Mouse (Mus musculus) CH12.LX (cell line): ENCODE data around the gene Hdac1. TPM values are rescaled to one million over a fixed set of nuclear protein-coding genes. Genes with fewer than 3 reads are reported as not detected.

Source experiments
- DNase-seq: peaks from one replicate; pipeline ENCODE4 v3.0.0-alpha.2; 2013; ENCODE audit errors: extremely low read depth
- H3K27ac ChIP-seq: 2 replicates; pipeline ENCODE4 v1.5.1; 2012; ENCODE audit warnings: low read depth, mild to moderate bottlenecking, control low read depth, moderate library complexity; ENCODE audit not compliant: insufficient read depth
- H3K27me3 ChIP-seq: replicated peaks from 2 replicates; pipeline ENCODE3; 2012; ENCODE audit warnings: inconsistent platforms
- H3K36me3 ChIP-seq, 2 experiments: replicated peaks in 1 of 2; 2 replicates each; pipeline versions ENCODE3 to v1.6.1; 2012; ENCODE audit warnings: inconsistent platforms in 1 of 2, low read length in 1 of 2, mild to moderate bottlenecking in 1 of 2, mixed read lengths in 1 of 2, moderate library complexity in 1 of 2; ENCODE audit not compliant: control insufficient read depth in 1 of 2, insufficient read depth in 1 of 2
- H3K4me1 ChIP-seq, 2 experiments: 2 replicates each; pipeline ENCODE4 v1.6.1; 2012; ENCODE audit warnings: inconsistent platforms in 1 of 2, moderate library complexity in 1 of 2; ENCODE audit not compliant: insufficient read depth in 2 of 2, control insufficient read depth in 1 of 2
- H3K4me2 ChIP-seq: 2 replicates; pipeline ENCODE4 v1.6.1; 2012; ENCODE audit warnings: low read depth, mild to moderate bottlenecking, control low read depth; ENCODE audit not compliant: poor library complexity, insufficient read depth, severe bottlenecking
- H3K4me3 ChIP-seq, 3 experiments: fragments of 150-350 bp in 1 of 3; sonication (generic) in 1 of 3; replicated peaks in 1 of 3; 2 replicates each; pipeline versions ENCODE3 to v1.5.1; 2011 to 2012; ENCODE audit warnings: low read depth in 2 of 3, low read length in 2 of 3, mild to moderate bottlenecking in 2 of 3, moderate library complexity in 2 of 3, control low read depth in 1 of 3, improper control_type of control experiment in 1 of 3, inconsistent platforms in 1 of 3, mixed read lengths in 1 of 3; ENCODE audit not compliant: poor library complexity in 1 of 3
- H3K79me2 ChIP-seq: replicated peaks from 2 replicates; pipeline ENCODE4 v1.6.1; 2012; ENCODE audit warnings: mild to moderate bottlenecking, moderate library complexity; ENCODE audit not compliant: control insufficient read depth, poor library complexity, insufficient read depth, severe bottlenecking; ENCODE audit errors: extremely low read depth
- H3K9ac ChIP-seq: 2 replicates; pipeline ENCODE4 v1.6.1; 2012; ENCODE audit warnings: low read depth, mild to moderate bottlenecking, control low read depth, moderate library complexity; ENCODE audit not compliant: insufficient read depth
- H3K9me3 ChIP-seq: replicated peaks from 2 replicates; pipeline ENCODE3; 2012; ENCODE audit warnings: low read length, inconsistent platforms, mixed read lengths
- BHLHE40 ChIP-seq: IDR thresholded peaks from 2 replicates; pipeline ENCODE4 v1.6.1; 2011; ENCODE audit warnings: mild to moderate bottlenecking, low read depth, low read length, improper control_type of control experiment
- CHD1 ChIP-seq: IDR thresholded peaks from 2 replicates; pipeline ENCODE4 v1.6.1; 2012; ENCODE audit warnings: low read depth, low read length, improper control_type of control experiment, inconsistent platforms
- CHD2 ChIP-seq: IDR thresholded peaks from 2 replicates; pipeline ENCODE4 v1.6.1; 2011; ENCODE audit warnings: low read length, improper control_type of control experiment
- CTCF ChIP-seq, 2 experiments: IDR thresholded peaks in 1 of 2; conservative IDR thresholded peaks in 1 of 2; 2 replicates each; pipeline ENCODE4 v1.5.1; 2011 to 2012; ENCODE audit warnings: low read depth in 2 of 2, low read length in 2 of 2, improper control_type of control experiment in 1 of 2, inconsistent platforms in 1 of 2, mild to moderate bottlenecking in 1 of 2, moderate library complexity in 1 of 2
- E2F4 ChIP-seq: IDR thresholded peaks from 2 replicates; pipeline ENCODE4 v1.6.1; 2011; ENCODE audit warnings: low read depth, low read length, improper control_type of control experiment; ENCODE audit not compliant: insufficient replicate concordance
- ELF1 ChIP-seq: IDR thresholded peaks from 2 replicates; pipeline ENCODE4 v1.6.1; 2014; ENCODE audit warnings: low read depth, mild to moderate bottlenecking, inconsistent platforms, low read length, improper control_type of control experiment
- EP300 ChIP-seq: IDR thresholded peaks from 2 replicates; pipeline ENCODE4 v1.6.1; 2011; ENCODE audit warnings: low read length, improper control_type of control experiment
- ETS1 ChIP-seq: conservative IDR thresholded peaks from 2 replicates; pipeline ENCODE4 v1.6.1; 2012; ENCODE audit warnings: low read depth, mild to moderate bottlenecking, inconsistent platforms, low read length, improper control_type of control experiment, moderate library complexity
- GABPA ChIP-seq: IDR thresholded peaks from 2 replicates; pipeline ENCODE4 v1.6.1; 2012; ENCODE audit warnings: low read depth, low read length, improper control_type of control experiment, inconsistent platforms; ENCODE audit not compliant: insufficient replicate concordance
- HCFC1 ChIP-seq: IDR thresholded peaks from 2 replicates; pipeline ENCODE4 v1.6.1; 2012; ENCODE audit warnings: low read depth, mild to moderate bottlenecking, inconsistent platforms, low read length, improper control_type of control experiment
- IRF4 ChIP-seq: IDR thresholded peaks from 2 replicates; pipeline ENCODE4 v1.6.1; 2014; ENCODE audit warnings: low read depth, mild to moderate bottlenecking, inconsistent platforms, low read length, improper control_type of control experiment
- JUN ChIP-seq: IDR thresholded peaks from 2 replicates; pipeline ENCODE4 v1.6.1; 2011; ENCODE audit warnings: low read depth, mild to moderate bottlenecking, low read length, improper control_type of control experiment, moderate library complexity; ENCODE audit not compliant: insufficient read depth
- JUND ChIP-seq: conservative IDR thresholded peaks from 2 replicates; pipeline ENCODE4 v1.6.1; 2011; ENCODE audit warnings: low read depth, low read length, improper control_type of control experiment
- KAT2A ChIP-seq: IDR thresholded peaks from 2 replicates; pipeline ENCODE4 v1.6.1; 2012; ENCODE audit warnings: low read length, improper control_type of control experiment, inconsistent platforms; ENCODE audit not compliant: insufficient replicate concordance
- MAFK ChIP-seq: IDR thresholded peaks from 2 replicates; pipeline ENCODE4 v1.6.1; 2011; ENCODE audit warnings: low read length, improper control_type of control experiment; ENCODE audit not compliant: insufficient replicate concordance
- MAX ChIP-seq: IDR thresholded peaks from 2 replicates; pipeline ENCODE4 v1.6.1; 2011; ENCODE audit warnings: low read length, improper control_type of control experiment
- MAZ ChIP-seq: IDR thresholded peaks from 2 replicates; pipeline ENCODE4 v1.6.1; 2012; ENCODE audit warnings: low read depth, mild to moderate bottlenecking, inconsistent platforms, low read length, improper control_type of control experiment, moderate library complexity
- MEF2A ChIP-seq: IDR thresholded peaks from 2 replicates; pipeline ENCODE4 v1.6.1; 2014; ENCODE audit warnings: low read depth, mild to moderate bottlenecking, inconsistent platforms, low read length, improper control_type of control experiment, borderline replicate concordance
- MXI1 ChIP-seq: IDR thresholded peaks from 2 replicates; pipeline ENCODE4 v1.6.1; 2011; ENCODE audit warnings: mild to moderate bottlenecking, low read depth, low read length, improper control_type of control experiment
- NELFE ChIP-seq: IDR thresholded peaks from 2 replicates; pipeline ENCODE4 v1.6.1; 2011; ENCODE audit warnings: low read depth, low read length, improper control_type of control experiment
- NRF1 ChIP-seq: IDR thresholded peaks from 2 replicates; pipeline ENCODE4 v1.6.1; 2014; ENCODE audit warnings: low read depth, mild to moderate bottlenecking, inconsistent platforms, low read length, improper control_type of control experiment, moderate library complexity
- PAX5 ChIP-seq: IDR thresholded peaks from 2 replicates; pipeline ENCODE4 v1.6.1; 2012; ENCODE audit warnings: low read length, inconsistent platforms, mixed read lengths
- POLR2A ChIP-seq: IDR thresholded peaks from 2 replicates; pipeline ENCODE4 v1.6.1; 2011; ENCODE audit warnings: low read depth, mild to moderate bottlenecking, improper control_type of control experiment, low read length
- POLR2AphosphoS2 ChIP-seq: IDR thresholded peaks from 2 replicates; pipeline ENCODE4 v1.6.1; 2011; ENCODE audit warnings: low read depth, low read length, improper control_type of control experiment
- RAD21 ChIP-seq: IDR thresholded peaks from 2 replicates; pipeline ENCODE4 v1.6.1; 2011; ENCODE audit warnings: low read depth, mild to moderate bottlenecking, low read length, improper control_type of control experiment, moderate library complexity
- RCOR1 ChIP-seq: conservative IDR thresholded peaks from 2 replicates; pipeline ENCODE4 v1.6.1; 2012; ENCODE audit warnings: low read depth, mild to moderate bottlenecking, inconsistent platforms, low read length, improper control_type of control experiment
- SIN3A ChIP-seq: IDR thresholded peaks from 2 replicates; pipeline ENCODE4 v1.6.1; 2012; ENCODE audit warnings: low read length, improper control_type of control experiment, inconsistent platforms
- SMC3 ChIP-seq: IDR thresholded peaks from 2 replicates; pipeline ENCODE4 v1.6.1; 2011; ENCODE audit warnings: low read depth, low read length, improper control_type of control experiment
- TBP ChIP-seq: conservative IDR thresholded peaks from 2 replicates; pipeline ENCODE4 v1.6.1; 2011; ENCODE audit warnings: low read depth, low read length, improper control_type of control experiment
- TCF12 ChIP-seq: IDR thresholded peaks from 2 replicates; pipeline ENCODE4 v1.6.1; 2014; ENCODE audit warnings: low read depth, mild to moderate bottlenecking, inconsistent platforms, low read length, improper control_type of control experiment
- UBTF ChIP-seq: IDR thresholded peaks from 2 replicates; pipeline ENCODE4 v1.6.1; 2012; ENCODE audit warnings: low read depth, mild to moderate bottlenecking, inconsistent platforms, low read length, improper control_type of control experiment, moderate library complexity
- USF1 ChIP-seq: IDR thresholded peaks from 2 replicates; pipeline ENCODE4 v1.6.1; 2014; ENCODE audit warnings: low read depth, mild to moderate bottlenecking, inconsistent platforms, low read length, improper control_type of control experiment
- USF2 ChIP-seq: conservative IDR thresholded peaks from 2 replicates; pipeline ENCODE4 v1.6.1; 2011; ENCODE audit warnings: low read depth, low read length, improper control_type of control experiment
- ZC3H11A ChIP-seq: IDR thresholded peaks from 2 replicates; pipeline ENCODE4 v1.6.1; 2012; ENCODE audit warnings: low read depth, mild to moderate bottlenecking, inconsistent platforms, low read length, improper control_type of control experiment
- ZKSCAN1 ChIP-seq: IDR thresholded peaks from 2 replicates; pipeline ENCODE4 v1.6.1; 2012; ENCODE audit warnings: low read depth, inconsistent platforms, low read length, improper control_type of control experiment, borderline replicate concordance
- ZMIZ1 ChIP-seq: IDR thresholded peaks from 2 replicates; pipeline ENCODE4 v1.6.1; 2012; ENCODE audit warnings: low read depth, mild to moderate bottlenecking, inconsistent platforms, low read length, improper control_type of control experiment
- ZNF384 ChIP-seq: IDR thresholded peaks from 2 replicates; pipeline ENCODE4 v1.6.1; 2012; ENCODE audit warnings: low read depth, low read length, improper control_type of control experiment, inconsistent platforms
- dilution Hi-C: fragments of 300-500 bp; cut with MboI; formaldehyde crosslinking; loops from 2 replicates; pipeline ENCODE4 v1.14.3; 2020; ENCODE audit warnings: low sequenced_read_pairs; ENCODE audit not compliant: extremely low pct_unique_long_range_greater_than_20kb, extremely low pct_ligation_motif_present
- in situ Hi-C: fragments of 300-500 bp; cut with MboI; formaldehyde crosslinking; loops from 3 replicates; pipeline ENCODE4 v1.14.3; 2019; ENCODE audit warnings: low sequenced_read_pairs, low pct_ligation_motif_present, low pct_unique_long_range_greater_than_20kb, mixed read lengths
- polyA plus RNA-seq: library from polyadenylated mRNA; unstranded; fragments of >175 nt; gene quantifications from 2 replicates; pipeline ENCODE4 v1.2.1, GENCODE M21; 2012; ENCODE audit warnings: low read depth; ENCODE audit not compliant: insufficient read length
- total RNA-seq, 2 experiments: library from RNA; depleted of rRNA; stranded (reverse); fragments of 300-350 nt in 1 of 2; fragments of >200 nt in 1 of 2; gene quantifications; 2 replicates each; pipeline ENCODE4 v1.2.3; 2012 to 2014

The Hdac1 gene
- total and polyA plus RNA-seq, 3 experiments: 71.7 to 231 (median 106) TPM

GRCm38 (mm10) chr4:129577688-129578087, 35.2 kb upstream of the Hdac1 start (continued):
- TF ChIP-seq NELFE (no peak), JUN (no peak), PAX5 (no peak), TBP (no peak)

DNA sequence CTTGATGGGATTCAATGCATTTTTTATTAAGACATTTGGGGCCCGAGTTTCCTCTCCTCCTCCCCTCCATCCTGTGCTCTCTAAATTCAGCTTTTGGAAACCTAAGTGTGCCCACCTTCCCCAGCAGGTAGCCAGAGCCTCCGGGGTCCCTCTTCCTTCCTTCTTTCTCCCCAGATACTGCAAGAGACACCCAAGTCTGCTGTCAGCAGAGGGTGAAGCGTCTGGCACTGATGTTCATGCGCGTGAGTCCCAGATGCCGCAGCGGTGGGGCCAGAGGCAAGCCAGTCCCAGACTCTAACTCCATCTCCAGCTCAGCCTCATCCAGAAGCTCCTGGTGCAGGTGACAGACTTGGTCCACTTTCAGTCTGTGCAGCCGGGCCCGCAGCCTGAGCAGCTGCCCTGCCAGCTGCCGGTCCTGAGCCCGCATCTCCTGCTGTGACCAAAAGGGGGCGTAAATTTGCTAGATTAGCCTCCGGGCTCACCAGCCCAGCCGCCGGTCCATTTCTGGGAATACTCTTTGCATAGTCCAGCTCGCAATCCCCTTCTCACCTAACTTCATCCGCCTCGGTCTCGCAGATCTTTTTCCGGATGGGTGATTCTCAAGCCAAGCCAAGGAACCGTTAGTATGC, 34.5 kb upstream of the Hdac1 start:
- in situ Hi-C loops (no loop called here), dilution Hi-C loops (no loop called here)
- H3K36me3 ChIP-seq: no peaks in the 10 kb centered on the region
- no peaks in the 10 kb centered on the region for H3K27me3 ChIP-seq
- peak overlapping the region; percentile 37 for H3K9ac ChIP-seq
- no peaks in the 10 kb centered on the region for H3K79me2 ChIP-seq
- H3K4me3 ChIP-seq: peak overlapping the region; percentile 40 to 46 (median 44)
- peak overlapping the region; percentile 77 for H3K4me2 ChIP-seq
- no peaks in the 10 kb centered on the region for H3K9me3 ChIP-seq
- H3K4me1 ChIP-seq: peaks cover 32 to 82% of the 10 kb centered on the region in 2 experiments
- H3K27ac ChIP-seq: peak overlapping the region; percentile 29
- peak; percentile 73 for DNase-seq
- no peak for TF ChIP-seq MAFK
- peak; percentile 94 for TF ChIP-seq TCF12
- no peak for TF ChIP-seq E2F4
- TF ChIP-seq SMC3: peak; percentile 70
- no peak for TF ChIP-seq ELF1
- no peak for TF ChIP-seq UBTF
- no peak for TF ChIP-seq USF2
- TF ChIP-seq BHLHE40: no peak; the same call in 1 of the 2 replicates
- no peak for TF ChIP-seq CHD2
- TF ChIP-seq IRF4: peak; percentile 51
- TF ChIP-seq JUN: no peak
- 0 out of 2 replicates have a peak, but pooled peaks have one; percentile 1 for TF ChIP-seq ZC3H11A
- no peak for TF ChIP-seq MAX
- peak; percentile 37; the same call in 1 of the 2 replicates for TF ChIP-seq ETS1
- TF ChIP-seq TBP: no peak
- peak; percentile 61; the same call in 1 of the 2 replicates for TF ChIP-seq MEF2A
- TF ChIP-seq PAX5: no peak
- TF ChIP-seq ZMIZ1: 0 out of 2 replicates have a peak, but pooled peaks have one; percentile 7
- TF ChIP-seq ZNF384: no peak
- peak; percentile 33 to 82; a peak in 3 of 4 replicates for TF ChIP-seq CTCF (conservative IDR thresholded peaks at IDR 0.05 in 1 of 2, IDR thresholded peaks at IDR 0.05 in 1 of 2; ENCODE audit: low read depth in 2 of 2, low read length in 2 of 2)
- no peak for TF ChIP-seq CHD1
- TF ChIP-seq ZKSCAN1: no peak
- no peak for TF ChIP-seq HCFC1
- no peak for TF ChIP-seq NELFE
- no peak for TF ChIP-seq POLR2A
- TF ChIP-seq NRF1: peak; percentile 32; the same call in 1 of the 2 replicates
- TF ChIP-seq MXI1: no peak
- no peak for TF ChIP-seq POLR2AphosphoS2
- no peak for TF ChIP-seq USF1
- no peak for TF ChIP-seq GABPA
- TF ChIP-seq KAT2A: no peak
- no peak for TF ChIP-seq RCOR1
- TF ChIP-seq SIN3A: no peak
- TF ChIP-seq MAZ: no peak
- TF ChIP-seq EP300: no peak
- no peak for TF ChIP-seq JUND
- peak; percentile 60 for TF ChIP-seq RAD21
